Mouse (Mus musculus) CH12F3 (cell line): ENCODE results near the gene Wdr83.

Experiments used
- in situ Hi-C: fragments of 300-500 bp; cut with MboI; formaldehyde crosslinking; loops from 2 replicates; pipeline ENCODE4 v1.14.3; 2020; ENCODE audit warnings: low sequenced_read_pairs

Gene Wdr83

GRCm38 (mm10) chr8:85080214-85080531 lies 933 bp downstream of the Wdr83 start:
- in situ Hi-C loops, result no loop called here

GRCm38 (mm10) chr8:85076993-85077392 lies 4.1 kb downstream of the Wdr83 start:
- in situ Hi-C loops, result no loop called here

- in situ Hi-C loops, result no loop called here
These were observed 5.1 kb downstream of the Wdr83 start for GRCm38 (mm10) chr8:85076001-85076400.

- in situ Hi-C loops, result no loop called here
These were observed 6.5 kb downstream of the Wdr83 start for GRCm38 (mm10) chr8:85074617-85075016.

- in situ Hi-C loops, result no loop called here
These were observed 6.9 kb downstream of the Wdr83 start for GRCm38 (mm10) chr8:85074167-85074566.

GRCm38 (mm10) chr8:85073041-85073612 lies 8.0 kb downstream of the Wdr83 start:
- in situ Hi-C loops, result no loop called here

GRCm38 (mm10) chr8:85072364-85072929 lies 8.7 kb downstream of the Wdr83 start:
- in situ Hi-C loops, result no loop called here

- in situ Hi-C loops, result no loop called here
These were observed 9.4 kb downstream of the Wdr83 start, which contains the start of gene Dhps for GRCm38 (mm10) chr8:85071514-85072281. Gene Dhps, plus strand, starts transcription at chr8:85071757.

- in situ Hi-C loops, result no loop called here
These were observed 10.1 kb downstream of the Wdr83 start for GRCm38 (mm10) chr8:85071041-85071440.

- in situ Hi-C loops, result no loop called here
These were observed 13.1 kb downstream of the Wdr83 start, which contains the start of gene Gm5741 for GRCm38 (mm10) chr8:85067982-85068381. Gene Gm5741, minus strand, starts transcription at chr8:85067982.

GRCm38 (mm10) chr8:85067155-85067554 lies 14.0 kb downstream of the Wdr83 start:
- in situ Hi-C loops, result no loop called here

- in situ Hi-C loops, result no loop called here
These were observed 15.9 kb downstream of the Wdr83 start for GRCm38 (mm10) chr8:85065213-85065612.

GRCm38 (mm10) chr8:85062603-85063002 lies 18.5 kb downstream of the Wdr83 start:
- in situ Hi-C loops, result no loop called here

GRCm38 (mm10) chr8:85059879-85060616 lies 21.1 kb downstream of the Wdr83 start, which contains the start of gene Fbxw9:
Gene Fbxw9, plus strand, starts transcription at chr8:85060055.
- in situ Hi-C loops, result no loop called here

- in situ Hi-C loops, result no loop called here
These were observed 23.7 kb downstream of the Wdr83 start for GRCm38 (mm10) chr8:85057367-85057766.

GRCm38 (mm10) chr8:85043619-85044018 lies 37.5 kb downstream of the Wdr83 start:
- in situ Hi-C loops, result no loop called here

GRCm38 (mm10) chr8:85037681-85038531 lies 43.2 kb downstream of the Wdr83 start:
- in situ Hi-C loops, result no loop called here

- in situ Hi-C loops, result no loop called here
These were observed 43.8 kb downstream of the Wdr83 start for GRCm38 (mm10) chr8:85037366-85037680.

GRCm38 (mm10) chr8:85036718-85037365 lies 44.3 kb downstream of the Wdr83 start, which contains the start of gene Tnpo2:
Gene Tnpo2, plus strand, starts transcription at chr8:85036915.
- in situ Hi-C loops, result no loop called here

GRCm38 (mm10) chr8:85036381-85036717 lies 44.8 kb downstream of the Wdr83 start:
- in situ Hi-C loops, result no loop called here
